Mouse (Mus musculus): Measurements from ENCODE around the gene Lipc. TPM values are rescaled to one million over a fixed set of nuclear protein-coding genes. Genes with fewer than 3 reads are reported as not detected.

Gene Lipc
- polyA plus RNA-seq, 1 experiment, result 0.08 TPM

- no peak overlapping the region for H3ac ChIP-seq (ENCODE audit: control insufficient read depth, insufficient read length)
- TF ChIP-seq MAX (IDR thresholded peaks at IDR 0.05; ENCODE audit: low read depth), result no peak
- no peak for TF ChIP-seq MYOD1 (IDR thresholded peaks at IDR 0.05; ENCODE audit: control insufficient read depth in 1 of 3, insufficient read length in 2 of 3, low read depth in 2 of 3)
- TF ChIP-seq SRF (IDR thresholded peaks at IDR 0.05; ENCODE audit: control insufficient read depth, insufficient read length, low read depth), result no peak
- H3K27me3 ChIP-seq (ENCODE audit: control insufficient read depth, insufficient read depth, insufficient read length), result no peaks in the 10 kb centered on the region
- H3K4me2 ChIP-seq (ENCODE audit: low read depth), result peak overlapping the region; percentile 8
- H3K36me3 ChIP-seq (ENCODE audit: control insufficient read depth, insufficient read depth), result no peaks in the 10 kb centered on the region
- no peaks in the 10 kb centered on the region for H3K79me2 ChIP-seq (ENCODE audit: control insufficient read depth, insufficient read depth)
- H3K4me3 ChIP-seq, result no peak overlapping the region
Observed at GRCm38 (mm10) chr9:70965999-70966994, 14.3 kb upstream of the Lipc start.

GRCm38 (mm10) chr9:70965422-70965821, 13.4 kb upstream of the Lipc start:
- Histone ChIP-seq H3ac (ENCODE audit: control insufficient read depth, insufficient read length) (no peak overlapping the region), H3K79me2 (ENCODE audit: control insufficient read depth, insufficient read depth) (no peaks in the 10 kb centered on the region), H3K27me3 (ENCODE audit: control insufficient read depth, insufficient read depth, insufficient read length) (no peaks in the 10 kb centered on the region), H3K4me2 (ENCODE audit: low read depth) (no peak overlapping the region), H3K4me3 (no peak overlapping the region), H3K36me3 (ENCODE audit: control insufficient read depth, insufficient read depth) (no peaks in the 10 kb centered on the region)
- TF ChIP-seq CEBPB (IDR thresholded peaks at IDR 0.05; ENCODE audit: insufficient read depth, poor library complexity, severe bottlenecking) (no peak), MYOD1 (IDR thresholded peaks at IDR 0.05; ENCODE audit: control insufficient read depth in 1 of 3, insufficient read length in 2 of 3, low read depth in 2 of 3) (no peak), POLR2AphosphoS2 (IDR thresholded peaks at IDR 0.05; ENCODE audit: insufficient read length, low read depth) (no peak), SRF (IDR thresholded peaks at IDR 0.05; ENCODE audit: control insufficient read depth, insufficient read length, low read depth) (no peak), E2F4 (IDR thresholded peaks at IDR 0.05; ENCODE audit: insufficient read depth) (no peak), TCF3 (IDR thresholded peaks at IDR 0.05; ENCODE audit: insufficient read length, low read depth) (no peak), MAX (IDR thresholded peaks at IDR 0.05; ENCODE audit: low read depth) (no peak), POLR2A (IDR thresholded peaks at IDR 0.05; ENCODE audit: insufficient read length, low read depth) (no peak), TCF12 (IDR thresholded peaks at IDR 0.05; ENCODE audit: insufficient read depth, poor library complexity, severe bottlenecking) (no peak), USF1 (IDR thresholded peaks at IDR 0.05; ENCODE audit: low read depth) (no peak), MYOG (IDR thresholded peaks at IDR 0.05; ENCODE audit: control insufficient read depth in 1 of 3, insufficient read depth in 1 of 3, insufficient read length in 2 of 3, low read depth in 2 of 3) (no peak), REST (IDR thresholded peaks at IDR 0.05; ENCODE audit: insufficient read depth, insufficient read length) (no peak)

GRCm38 (mm10) chr9:70965011-70965410, 13.0 kb upstream of the Lipc start:
- Histone ChIP-seq H3K4me2 (ENCODE audit: low read depth) (no peak overlapping the region), H3ac (ENCODE audit: control insufficient read depth, insufficient read length) (no peak overlapping the region), H3K79me2 (ENCODE audit: control insufficient read depth, insufficient read depth) (no peaks in the 10 kb centered on the region), H3K4me3 (no peak overlapping the region), H3K36me3 (ENCODE audit: control insufficient read depth, insufficient read depth) (no peaks in the 10 kb centered on the region), H3K27me3 (ENCODE audit: control insufficient read depth, insufficient read depth, insufficient read length) (no peaks in the 10 kb centered on the region)
- no peak for TF ChIP-seq MYOD1 (IDR thresholded peaks at IDR 0.05; ENCODE audit: control insufficient read depth in 1 of 3, insufficient read length in 2 of 3, low read depth in 2 of 3)
- no peak for TF ChIP-seq USF1 (IDR thresholded peaks at IDR 0.05; ENCODE audit: low read depth)
- TF ChIP-seq MAX (IDR thresholded peaks at IDR 0.05; ENCODE audit: low read depth), result no peak
- no peak for TF ChIP-seq TCF12 (IDR thresholded peaks at IDR 0.05; ENCODE audit: insufficient read depth, poor library complexity, severe bottlenecking)
- TF ChIP-seq REST (IDR thresholded peaks at IDR 0.05; ENCODE audit: insufficient read depth, insufficient read length), result no peak

- Histone ChIP-seq H3K27me3 (ENCODE audit: control insufficient read depth, insufficient read depth, insufficient read length) (no peaks in the 10 kb centered on the region), H3K4me2 (ENCODE audit: low read depth) (no peak overlapping the region), H3K36me3 (ENCODE audit: control insufficient read depth, insufficient read depth) (no peaks in the 10 kb centered on the region), H3ac (ENCODE audit: control insufficient read depth, insufficient read length) (no peak overlapping the region), H3K4me3 (no peak overlapping the region), H3K79me2 (ENCODE audit: control insufficient read depth, insufficient read depth) (no peaks in the 10 kb centered on the region)
- TF ChIP-seq MYOD1 (IDR thresholded peaks at IDR 0.05; ENCODE audit: control insufficient read depth in 1 of 3, insufficient read length in 2 of 3, low read depth in 2 of 3) (no peak), TCF12 (IDR thresholded peaks at IDR 0.05; ENCODE audit: insufficient read depth, poor library complexity, severe bottlenecking) (no peak), E2F4 (IDR thresholded peaks at IDR 0.05; ENCODE audit: insufficient read depth) (no peak), MAX (IDR thresholded peaks at IDR 0.05; ENCODE audit: low read depth) (no peak), TCF3 (IDR thresholded peaks at IDR 0.05; ENCODE audit: insufficient read length, low read depth) (no peak), CEBPB (IDR thresholded peaks at IDR 0.05; ENCODE audit: insufficient read depth, poor library complexity, severe bottlenecking) (no peak), REST (IDR thresholded peaks at IDR 0.05; ENCODE audit: insufficient read depth, insufficient read length) (no peak), POLR2AphosphoS2 (IDR thresholded peaks at IDR 0.05; ENCODE audit: insufficient read length, low read depth) (no peak)
Observed at GRCm38 (mm10) chr9:70963461-70963891, 11.4 kb upstream of the Lipc start.

GRCm38 (mm10) chr9:70962781-70963455, 10.9 kb upstream of the Lipc start:
- no peaks in the 10 kb centered on the region for H3K27me3 ChIP-seq (ENCODE audit: control insufficient read depth, insufficient read depth, insufficient read length)
- no peaks in the 10 kb centered on the region for H3K36me3 ChIP-seq (ENCODE audit: control insufficient read depth, insufficient read depth)
- no peak overlapping the region for H3K4me2 ChIP-seq (ENCODE audit: low read depth)
- no peak overlapping the region for H3K4me3 ChIP-seq
- no peaks in the 10 kb centered on the region for H3K79me2 ChIP-seq (ENCODE audit: control insufficient read depth, insufficient read depth)
- no peak overlapping the region for H3ac ChIP-seq (ENCODE audit: control insufficient read depth, insufficient read length)
- TF ChIP-seq E2F4 (IDR thresholded peaks at IDR 0.05; ENCODE audit: insufficient read depth) (no peak), TCF3 (IDR thresholded peaks at IDR 0.05; ENCODE audit: insufficient read length, low read depth) (no peak), MYOD1 (IDR thresholded peaks at IDR 0.05; ENCODE audit: control insufficient read depth in 1 of 3, insufficient read length in 2 of 3, low read depth in 2 of 3) (no peak), MAX (IDR thresholded peaks at IDR 0.05; ENCODE audit: low read depth) (no peak), TCF12 (IDR thresholded peaks at IDR 0.05; ENCODE audit: insufficient read depth, poor library complexity, severe bottlenecking) (no peak)

All from myocyte (in vitro differentiated cells).